Mouse (Mus musculus) testis, adult 10 weeks (tissue): Measurements from ENCODE around the gene Srp14. TPM values are rescaled to one million over a fixed set of nuclear protein-coding genes. Genes with fewer than 3 reads are reported as not detected.

Experiments
- polyA plus RNA-seq: library from polyadenylated mRNA; stranded (reverse); fragments of 350-450 nt; fragmentation: Illumina TruSeq; extraction: RNeasy Lipid Tissue Mini Kit (QIAGEN cat#74804); gene quantifications from one replicate; pipeline ENCODE4 v1.2.3, GENCODE M21; 2014; ENCODE audit warnings: low read depth, low replicate concordance

Srp14 gene
- 244 TPM for polyA plus RNA-seq

GRCm38 (mm10) chr2:118479550-118479909 lies at the start of gene Srp14:
Srp14 (minus strand) TSS chr2:118479711.

Other genes with a start within 250 kb of the Srp14 start
- 177 TPM for gene Fsip1, start 222.7 kb downstream of the Srp14 start, polyA plus RNA-seq
- 0.07 TPM for gene Gpr176, start 106.3 kb downstream of the Srp14 start, polyA plus RNA-seq
- 4.4 TPM for gene Eif2ak4, start 91.1 kb downstream of the Srp14 start, polyA plus RNA-seq
- gene Bmf, start 70.0 kb upstream of the Srp14 start, polyA plus RNA-seq = 0.32 TPM
- 41.9 TPM for gene Bub1b, start 118.5 kb upstream of the Srp14 start, polyA plus RNA-seq
- gene Pak6, start 183.6 kb upstream of the Srp14 start, polyA plus RNA-seq = 0.71 TPM
- gene Ankrd63, start 224.3 kb upstream of the Srp14 start, polyA plus RNA-seq = 0.57 TPM
- 3.0 TPM for gene Plcb2, start 248.7 kb upstream of the Srp14 start, polyA plus RNA-seq